15 mouse cellular contexts compared by ENCODE assay signal in the genomic region with DNA sequence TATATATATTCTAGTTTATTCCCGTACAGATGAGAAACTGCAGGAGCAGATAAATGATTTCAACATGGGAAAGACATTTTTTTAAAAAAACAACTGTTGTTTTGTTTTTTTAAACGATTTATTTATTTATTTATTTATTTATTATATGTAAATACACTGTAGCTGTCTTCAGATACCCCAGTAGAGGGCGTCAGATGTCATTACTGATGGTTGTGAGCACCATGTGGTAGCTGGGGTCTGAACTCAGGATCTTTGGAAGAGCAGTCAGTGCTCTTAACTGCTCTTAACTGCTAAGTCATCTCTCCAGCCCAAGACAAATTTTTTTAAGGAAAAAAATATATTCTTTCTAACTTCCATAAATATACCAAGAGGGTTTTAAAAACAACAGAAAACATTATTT. TPM values are rescaled to one million over a fixed set of nuclear protein-coding genes. Genes with fewer than 3 reads are reported as not detected.
A peak's percentile ranks its signal among the peaks of the same experiment; 100 is the strongest.
DNase-seq lines count a peak whose midpoint lies in the region; ATAC-seq lines count a peak whose summit lies in the region.
"Had no signal": no experiment of that assay in that cellular context is flagged by ENCODE, and none has a peak within 500 bp of the region (broad histone marks: within the 10 kb centered on the region; RNA-seq: fewer than 3 reads in every experiment).

No protein-coding gene starts in this region.

- H3K4me3 ChIP-seq in hindbrain, embryonic 11.5 days (ENCODE audit: low read depth, low read length) = no peak overlapping the region
- H3K4me3 ChIP-seq in hindbrain, embryonic 16.5 days (ENCODE audit: low read length) = no peak overlapping the region
- no peak overlapping the region for H3K4me3 ChIP-seq in neural tube, embryonic 15.5 days (replicated peaks)
- H3K4me3 ChIP-seq: embryonic facial prominence, embryonic 10.5 days; forebrain, embryonic 10.5 days; limb, embryonic 15.5 days had no signal

- H3K4me2 ChIP-seq in hindbrain, embryonic 11.5 days (replicated peaks; ENCODE audit: low read depth, low read length) = no peak overlapping the region
- no peak overlapping the region for H3K4me2 ChIP-seq in hindbrain, embryonic 16.5 days (ENCODE audit: low read length)
- H3K4me2 ChIP-seq in neural tube, embryonic 15.5 days = no peak overlapping the region
- H3K4me2 ChIP-seq: hindbrain, embryonic 14.5 days; limb, embryonic 15.5 days had no signal

- peak; percentile 19 for DNase-seq in hindbrain, embryonic 11.5 days (ENCODE audit: low spot score)
- peak; percentile 26 for DNase-seq in thymus, postnatal 0 days (ENCODE audit: low spot score)
- no peak for DNase-seq in thymus, adult 18-20 months
- DNase-seq in T-cell, adult 2 months (ENCODE audit: low spot score) = peak; percentile 8
- DNase-seq in adrenal gland, adult 8-10 months = no peak
- DNase-seq: adrenal gland, postnatal 25 days; cerebellum, adult 11 months; lung, postnatal 14 days had no signal

- no peak overlapping the region for H3K9ac ChIP-seq in hindbrain, embryonic 11.5 days (ENCODE audit: low read depth, low read length)
- no peak overlapping the region for H3K9ac ChIP-seq in hindbrain, embryonic 16.5 days (ENCODE audit: low read depth, low read length)
- no peak overlapping the region for H3K9ac ChIP-seq in neural tube, embryonic 15.5 days (replicated peaks)
- H3K9ac ChIP-seq: hindbrain, embryonic 14.5 days; limb, embryonic 15.5 days had no signal

- no peaks in the 10 kb centered on the region for H3K4me1 ChIP-seq in hindbrain, embryonic 11.5 days (replicated peaks; ENCODE audit: control insufficient read depth, insufficient read depth, low read length)
- no peaks in the 10 kb centered on the region for H3K4me1 ChIP-seq in hindbrain, embryonic 16.5 days (ENCODE audit: control insufficient read depth, insufficient read depth, low read depth, low read length)
- no peaks in the 10 kb centered on the region for H3K4me1 ChIP-seq in neural tube, embryonic 15.5 days
- H3K4me1 ChIP-seq: embryonic facial prominence, embryonic 10.5 days; forebrain, embryonic 10.5 days; limb, embryonic 15.5 days had no signal

- ATAC-seq in hindbrain, embryonic 11.5 days (ENCODE audit: low FRiP score) = no peak
- no peak for ATAC-seq in hindbrain, embryonic 16.5 days
- ATAC-seq in neural tube, embryonic 15.5 days (ENCODE audit: low FRiP score) = no peak

- no peaks in the 10 kb centered on the region for H3K9me3 ChIP-seq in hindbrain, embryonic 11.5 days (ENCODE audit: control insufficient read depth, low read length)
- H3K9me3 ChIP-seq in hindbrain, embryonic 16.5 days (ENCODE audit: control insufficient read depth, low read length) = no peaks in the 10 kb centered on the region
- H3K9me3 ChIP-seq in neural tube, embryonic 15.5 days (replicated peaks) = no peaks in the 10 kb centered on the region
- H3K9me3 ChIP-seq: embryonic facial prominence, embryonic 10.5 days; forebrain, embryonic 10.5 days; G1E; limb, embryonic 15.5 days had no signal

- no peaks in the 10 kb centered on the region for H3K27me3 ChIP-seq in hindbrain, embryonic 11.5 days (ENCODE audit: control insufficient read depth, insufficient read depth, low read length)
- no peaks in the 10 kb centered on the region for H3K27me3 ChIP-seq in hindbrain, embryonic 16.5 days (replicated peaks; ENCODE audit: control insufficient read depth, insufficient read depth, low read length)
- H3K27me3 ChIP-seq in neural tube, embryonic 15.5 days (replicated peaks) = no peaks in the 10 kb centered on the region
- H3K27me3 ChIP-seq: limb, embryonic 15.5 days had no signal

- WGBS in hindbrain, embryonic 11.5 days = 62% methylated on average over 3 of the region's 3 CpGs
- 60% methylated on average over 3 of the region's 3 CpGs for WGBS in hindbrain, embryonic 16.5 days
- 63% methylated on average over 3 of the region's 3 CpGs for WGBS in neural tube, embryonic 15.5 days

- H3K27ac ChIP-seq in hindbrain, embryonic 11.5 days (ENCODE audit: low read depth, low read length) = no peak overlapping the region
- no peak overlapping the region for H3K27ac ChIP-seq in hindbrain, embryonic 16.5 days (ENCODE audit: low read depth, low read length)
- no peak overlapping the region for H3K27ac ChIP-seq in neural tube, embryonic 15.5 days (replicated peaks)
- H3K27ac ChIP-seq: embryonic facial prominence, embryonic 10.5 days; forebrain, embryonic 10.5 days; hindbrain, embryonic 14.5 days; limb, embryonic 15.5 days had no signal

- 0 out of 2 replicates have a peak, but pooled peaks cover 2% of the 10 kb centered on the region for H3K36me3 ChIP-seq in hindbrain, embryonic 11.5 days (ENCODE audit: control insufficient read depth, insufficient read depth, low read length)
- H3K36me3 ChIP-seq in hindbrain, embryonic 16.5 days (ENCODE audit: control insufficient read depth, insufficient read depth, low read length) = peaks cover 6% of the 10 kb centered on the region; the same call in 1 of the 2 replicates
- peaks cover 24% of the 10 kb centered on the region for H3K36me3 ChIP-seq in neural tube, embryonic 15.5 days

RNA-seq across cellular contexts. Expression of gene Ccdc191, which starts 8.0 kb away (rescaled TPM):
- 12.6 and 18.4 TPM in 2 replicates for polyA plus RNA-seq in hindbrain, embryonic 11.5 days (2014; fragmentation: Nextera tagmentation; extraction: Ambion mirVana)
- polyA plus RNA-seq in hindbrain, embryonic 16.5 days (2015; fragmentation: Nextera tagmentation; extraction: Ambion mirVana) = 6.7 and 8.9 TPM in 2 replicates
- 5.4 and 6.5 TPM in 2 replicates for polyA plus RNA-seq in thymus, postnatal 0 days (2015; fragmentation: Nextera tagmentation; extraction: Ambion mirVana)
- polyA plus RNA-seq in neural tube, embryonic 15.5 days (2015; fragmentation: Nextera tagmentation; extraction: Ambion mirVana) = 6.6 and 7.2 TPM in 2 replicates
- 10 to 100 TPM in 1 of 4 experiments, 1 to 10 TPM in 3; 4.7 to 10.4 (median 8.4) TPM for total RNA-seq in adrenal gland, adult 8-10 months (2022)

RNA-seq across cellular contexts. Expression of gene Qtrt2, which starts 45.0 kb away (rescaled TPM):
- 35.9 and 42.2 TPM in 2 replicates for polyA plus RNA-seq in hindbrain, embryonic 11.5 days (2014; fragmentation: Nextera tagmentation; extraction: Ambion mirVana)
- 17.6 and 18.9 TPM in 2 replicates for polyA plus RNA-seq in hindbrain, embryonic 16.5 days (2015; fragmentation: Nextera tagmentation; extraction: Ambion mirVana)
- 15.3 and 16.0 TPM in 2 replicates for polyA plus RNA-seq in thymus, postnatal 0 days (2015; fragmentation: Nextera tagmentation; extraction: Ambion mirVana)
- 17.8 and 19.3 TPM in 2 replicates for polyA plus RNA-seq in neural tube, embryonic 15.5 days (2015; fragmentation: Nextera tagmentation; extraction: Ambion mirVana)
- 10 to 100 TPM; 28.6 to 52.7 (median 36.6) TPM for total RNA-seq in adrenal gland, adult 8-10 months (2022)

Comparison
In these comparisons a context has a peak if more than half of its experiments do, and no peak if none do; other contexts are left out.
1. DNase-seq: peak in hindbrain, embryonic 11.5 days (single experiment), thymus, postnatal 0 days (single experiment) and T-cell, adult 2 months (single experiment); none in thymus, adult 18-20 months (0 of 2) and adrenal gland, adult 8-10 months (single experiment).